Mouse (Mus musculus): ENCODE measurements around the gene Bhlha9.

- no peak for TF ChIP-seq ZKSCAN1 (IDR thresholded peaks at IDR 0.05; ENCODE audit: borderline replicate concordance, low read depth, low read length)
- TF ChIP-seq CTCF (conservative IDR thresholded peaks at IDR 0.05 in 1 of 2, IDR thresholded peaks at IDR 0.05 in 1 of 2; ENCODE audit: low read depth in 2 of 2, low read length in 2 of 2), result no peak
- no peak for TF ChIP-seq EP300 (IDR thresholded peaks at IDR 0.05; ENCODE audit: low read length)
These were observed 10.3 kb upstream of the Bhlha9 start for GRCm38 (mm10) chr11:76661790-76662468.

All from CH12.LX (cell line).